Mouse (Mus musculus) midbrain, embryonic 16.5 days (tissue): ENCODE data around the gene Gm765. TPM values are rescaled to one million over a fixed set of nuclear protein-coding genes. Genes with fewer than 3 reads are reported as not detected.

Experiments used
- ATAC-seq: fragments of 200-750 bp; cut with Nextera tagmentation; 2 replicates; pipeline ENCODE4 v1.8.0; 2017; ENCODE audit warnings: moderate TSS enrichment
- H3K27ac ChIP-seq: fragments of 300-500 bp; sonication (generic); 2 replicates; pipeline ENCODE4 v1.5.1; 2014; ENCODE audit warnings: mild to moderate bottlenecking, low read length, mixed read lengths
- H3K27me3 ChIP-seq: fragments of 300-500 bp; sonication (generic); 2 replicates; pipeline ENCODE4 v1.6.1; 2014; ENCODE audit warnings: low read depth, low read length, mixed read lengths; ENCODE audit not compliant: control insufficient read depth, insufficient read depth
- H3K36me3 ChIP-seq: fragments of 300-500 bp; sonication (generic); 2 replicates; pipeline ENCODE4 v1.6.1; 2014; ENCODE audit warnings: mild to moderate bottlenecking, low read length, moderate library complexity, mixed read lengths; ENCODE audit not compliant: control insufficient read depth, insufficient read depth
- H3K4me1 ChIP-seq: fragments of 300-500 bp; sonication (generic); 2 replicates; pipeline ENCODE4 v1.6.1; 2014; ENCODE audit warnings: mild to moderate bottlenecking, low read length, mixed read lengths; ENCODE audit not compliant: control insufficient read depth, insufficient read depth
- H3K4me2 ChIP-seq: fragments of 300-500 bp; sonication (generic); 2 replicates; pipeline ENCODE4 v1.6.1; 2014; ENCODE audit warnings: mild to moderate bottlenecking, low read length, mixed read lengths
- H3K4me3 ChIP-seq: fragments of 300-500 bp; sonication (generic); 2 replicates; pipeline ENCODE4 v1.5.1; 2014; ENCODE audit warnings: low read depth, mild to moderate bottlenecking, low read length, moderate library complexity, mixed read lengths
- H3K9ac ChIP-seq: fragments of 300-500 bp; sonication (generic); 2 replicates; pipeline ENCODE4 v1.6.1; 2014; ENCODE audit warnings: low read depth, low read length, mixed read lengths
- H3K9me3 ChIP-seq: fragments of 300-500 bp; sonication (generic); replicated peaks from 2 replicates; pipeline ENCODE4 v1.6.1; 2014; ENCODE audit warnings: mild to moderate bottlenecking, low read length, mixed read lengths; ENCODE audit not compliant: control insufficient read depth, poor library complexity, severe bottlenecking
- WGBS: fragments of 180-500 bp; shearing (Covaris S2); extraction: QIAGEN DNeasy Blood & Tissue Kit; methylation state at CpG from one replicate; pipeline ENCODE4 v1.1.7; 2014; 5-methylcytosine and 5-hydroxymethylcytosine counted together
- polyA plus RNA-seq: library from polyadenylated mRNA; unstranded; fragments of >200 nt; fragmentation: Nextera tagmentation; extraction: Ambion mirVana; gene quantifications from 2 replicates; pipeline ENCODE4 v1.2.1, GENCODE M21; 2015

Gm765 gene
- polyA plus RNA-seq, 1 experiment from 2014 or later = not detected

- no peak overlapping the region for H3K4me3 ChIP-seq
- H3K27ac ChIP-seq = no peak overlapping the region
- no peak overlapping the region for H3K4me2 ChIP-seq
- no peaks in the 10 kb centered on the region for H3K36me3 ChIP-seq
- H3K9ac ChIP-seq = no peak overlapping the region
- H3K27me3 ChIP-seq = no peaks in the 10 kb centered on the region
- WGBS = 39% methylated on average over 6 of the region's 6 CpGs
- no peaks in the 10 kb centered on the region for H3K4me1 ChIP-seq
- no peak for ATAC-seq
- no peaks in the 10 kb centered on the region for H3K9me3 ChIP-seq
Observed at GRCm38 (mm10) chr6:98243186-98243585, 99.4 kb downstream of the Gm765 start.

- Histone ChIP-seq H3K4me2 (no peak overlapping the region), H3K27ac (no peak overlapping the region), H3K4me3 (no peak overlapping the region), H3K9me3 (no peaks in the 10 kb centered on the region), H3K36me3 (no peaks in the 10 kb centered on the region), H3K9ac (no peak overlapping the region), H3K27me3 (no peaks in the 10 kb centered on the region), H3K4me1 (no peaks in the 10 kb centered on the region)
- no peak for ATAC-seq
- WGBS = 88% methylated on average over 8 of the region's 8 CpGs
Observed at GRCm38 (mm10) chr6:98240561-98241272, 101.8 kb downstream of the Gm765 start.

- 95% methylated on average over 3 of the region's 3 CpGs for WGBS
- no peaks in the 10 kb centered on the region for H3K27me3 ChIP-seq
- H3K4me1 ChIP-seq = no peaks in the 10 kb centered on the region
Observed at GRCm38 (mm10) chr6:98234097-98234496, 108.5 kb downstream of the Gm765 start.

GRCm38 (mm10) chr6:98223923-98224322 is 118.6 kb downstream of the Gm765 start:
- ATAC-seq = no peak
- H3K4me2 ChIP-seq = no peak overlapping the region
- H3K4me3 ChIP-seq = no peak overlapping the region
- no peak overlapping the region for H3K27ac ChIP-seq
- H3K4me1 ChIP-seq = no peaks in the 10 kb centered on the region
- no peak overlapping the region for H3K9ac ChIP-seq
- H3K9me3 ChIP-seq = no peaks in the 10 kb centered on the region
- 97% methylated on average over 8 of the region's 8 CpGs for WGBS
- H3K36me3 ChIP-seq = no peaks in the 10 kb centered on the region
- no peaks in the 10 kb centered on the region for H3K27me3 ChIP-seq

More at GRCm38 (mm10) chr6:98234097-98234496, 108.5 kb downstream of the Gm765 start:
- no peak for ATAC-seq
- no peak overlapping the region for H3K4me3 ChIP-seq
- H3K9me3 ChIP-seq = no peaks in the 10 kb centered on the region
- H3K9ac ChIP-seq = no peak overlapping the region
- no peak overlapping the region for H3K27ac ChIP-seq
- no peaks in the 10 kb centered on the region for H3K36me3 ChIP-seq
- no peak overlapping the region for H3K4me2 ChIP-seq

- no peak overlapping the region for H3K27ac ChIP-seq
- WGBS = 89% methylated on average over 16 of the region's 16 CpGs
- ATAC-seq = no peak
Observed at GRCm38 (mm10) chr6:98221970-98222369, 120.6 kb downstream of the Gm765 start.

GRCm38 (mm10) chr6:98212225-98212624 is 130.3 kb downstream of the Gm765 start:
- Histone ChIP-seq H3K4me2 (no peak overlapping the region), H3K27me3 (no peaks in the 10 kb centered on the region), H3K27ac (no peak overlapping the region), H3K4me3 (no peak overlapping the region), H3K9me3 (no peaks in the 10 kb centered on the region), H3K4me1 (no peaks in the 10 kb centered on the region), H3K9ac (no peak overlapping the region), H3K36me3 (no peaks in the 10 kb centered on the region)
- 78% methylated on average over 3 of the region's 3 CpGs for WGBS
- ATAC-seq = no peak

More at GRCm38 (mm10) chr6:98221970-98222369, 120.6 kb downstream of the Gm765 start:
- Histone ChIP-seq H3K4me3 (no peak overlapping the region), H3K4me1 (no peaks in the 10 kb centered on the region), H3K36me3 (no peaks in the 10 kb centered on the region), H3K9me3 (no peaks in the 10 kb centered on the region), H3K9ac (no peak overlapping the region), H3K4me2 (no peak overlapping the region), H3K27me3 (no peaks in the 10 kb centered on the region)

GRCm38 (mm10) chr6:98210237-98210636 is 132.3 kb downstream of the Gm765 start:
- no peak for ATAC-seq
- no peak overlapping the region for H3K4me3 ChIP-seq
- no peak overlapping the region for H3K4me2 ChIP-seq
- no peaks in the 10 kb centered on the region for H3K9me3 ChIP-seq
- no peak overlapping the region for H3K9ac ChIP-seq
- no peaks in the 10 kb centered on the region for H3K27me3 ChIP-seq
- H3K36me3 ChIP-seq = no peaks in the 10 kb centered on the region
- no peak overlapping the region for H3K27ac ChIP-seq
- 83% methylated on average over 5 of the region's 5 CpGs for WGBS
- no peaks in the 10 kb centered on the region for H3K4me1 ChIP-seq

GRCm38 (mm10) chr6:98208051-98208450 is 134.5 kb downstream of the Gm765 start:
- no peak overlapping the region for H3K4me3 ChIP-seq
- 96% methylated on average over 8 of the region's 8 CpGs for WGBS
- no peak for ATAC-seq
- H3K9ac ChIP-seq = no peak overlapping the region
- no peaks in the 10 kb centered on the region for H3K9me3 ChIP-seq
- no peaks in the 10 kb centered on the region for H3K4me1 ChIP-seq
- no peak overlapping the region for H3K27ac ChIP-seq
- no peak overlapping the region for H3K4me2 ChIP-seq
- no peaks in the 10 kb centered on the region for H3K36me3 ChIP-seq
- H3K27me3 ChIP-seq = no peaks in the 10 kb centered on the region

- Histone ChIP-seq H3K4me2 (no peak overlapping the region), H3K9me3 (no peaks in the 10 kb centered on the region), H3K9ac (no peak overlapping the region), H3K4me1 (no peaks in the 10 kb centered on the region), H3K36me3 (no peaks in the 10 kb centered on the region), H3K27ac (no peak overlapping the region), H3K4me3 (no peak overlapping the region), H3K27me3 (no peaks in the 10 kb centered on the region)
- ATAC-seq = no peak
- 86% methylated on average over 2 of the region's 2 CpGs for WGBS
Observed at GRCm38 (mm10) chr6:98198706-98199105, 143.8 kb downstream of the Gm765 start.
